Mouse (Mus musculus): ENCODE data around the gene Heyl. TPM values are rescaled to one million over a fixed set of nuclear protein-coding genes. Genes with fewer than 3 reads are reported as not detected.

Gene Heyl
- total and polyA plus RNA-seq, 3 experiments: not detected

GRCm38 (mm10) chr4:123295516-123296147, 62.3 kb downstream of the Heyl start:
- Histone ChIP-seq H3K9me3 (replicated peaks; ENCODE audit: insufficient read depth, low read length) (no peaks in the 10 kb centered on the region), H3K79me2 (ENCODE audit: control insufficient read depth, insufficient read depth, low read length, poor library complexity) (no peaks in the 10 kb centered on the region), H3K9ac (ENCODE audit: control insufficient read depth, low read depth, low read length, poor library complexity, severe bottlenecking) (no peak overlapping the region), H3K36me3 (ENCODE audit: control insufficient read depth in 1 of 2, insufficient read depth in 2 of 2, low read length in 2 of 2) (peaks cover 0 to 46% of the 10 kb centered on the region in 2 experiments; a peak in 2 of 4 replicates), H3K4me3 (ENCODE audit: control insufficient read depth in 1 of 2, insufficient read depth in 1 of 2, low read depth in 2 of 2, low read length in 2 of 2) (no peak overlapping the region), H3K4me1 (ENCODE audit: control insufficient read depth in 1 of 2, insufficient read depth in 2 of 2, low read length in 2 of 2) (no peaks in the 10 kb centered on the region), H3K27ac (ENCODE audit: control insufficient read depth, low read depth, low read length) (no peak overlapping the region), H3K27me3 (ENCODE audit: control insufficient read depth in 1 of 2, insufficient read depth in 2 of 2, low read length in 2 of 2) (no peaks in the 10 kb centered on the region)
- no peak for DNase-seq (ENCODE audit: low read depth, low spot score)
- TF ChIP-seq RCOR1 (IDR thresholded peaks at IDR 0.05; ENCODE audit: low read depth, low read length) (no peak), ZMIZ1 (IDR thresholded peaks at IDR 0.05; ENCODE audit: low read depth, low read length) (no peak), TAL1 (IDR thresholded peaks at IDR 0.05; ENCODE audit: low read length) (no peak), MYB (IDR thresholded peaks at IDR 0.05; ENCODE audit: low read depth, low read length) (no peak), GATA1 (IDR thresholded peaks at IDR 0.05; ENCODE audit: low read depth, low read length) (no peak), TBP (IDR thresholded peaks at IDR 0.05; ENCODE audit: low read depth, low read length) (no peak)

GRCm38 (mm10) chr4:123296148-123296534, 62.8 kb downstream of the Heyl start:
- Histone ChIP-seq H3K4me1 (ENCODE audit: control insufficient read depth in 1 of 2, insufficient read depth in 2 of 2, low read length in 2 of 2) (no peaks in the 10 kb centered on the region), H3K79me2 (ENCODE audit: control insufficient read depth, insufficient read depth, low read length, poor library complexity) (no peaks in the 10 kb centered on the region), H3K36me3 (ENCODE audit: control insufficient read depth in 1 of 2, insufficient read depth in 2 of 2, low read length in 2 of 2) (peaks cover 0 to 43% of the 10 kb centered on the region in 2 experiments; a peak in 2 of 4 replicates), H3K9me3 (replicated peaks; ENCODE audit: insufficient read depth, low read length) (no peaks in the 10 kb centered on the region), H3K4me3 (ENCODE audit: control insufficient read depth in 1 of 2, insufficient read depth in 1 of 2, low read depth in 2 of 2, low read length in 2 of 2) (no peak overlapping the region), H3K27ac (ENCODE audit: control insufficient read depth, low read depth, low read length) (no peak overlapping the region), H3K9ac (ENCODE audit: control insufficient read depth, low read depth, low read length, poor library complexity, severe bottlenecking) (no peak overlapping the region), H3K27me3 (ENCODE audit: control insufficient read depth in 1 of 2, insufficient read depth in 2 of 2, low read length in 2 of 2) (no peaks in the 10 kb centered on the region)
- TF ChIP-seq MAZ (IDR thresholded peaks at IDR 0.05; ENCODE audit: low read depth, low read length): no peak
- no peak for TF ChIP-seq USF2 (IDR thresholded peaks at IDR 0.05; ENCODE audit: borderline replicate concordance in 1 of 2, insufficient read depth in 1 of 2, low read depth in 1 of 2, low read length in 2 of 2)
- no peak for TF ChIP-seq MAX (IDR thresholded peaks at IDR 0.05; ENCODE audit: low read length)
- no peak for TF ChIP-seq MEF2A (IDR thresholded peaks at IDR 0.05; ENCODE audit: extremely low read depth, insufficient replicate concordance, low read depth, low read length, poor library complexity, severe bottlenecking)
- TF ChIP-seq ZNF384 (IDR thresholded peaks at IDR 0.05; ENCODE audit: low read depth, low read length): no peak
- TF ChIP-seq E2F4 (IDR thresholded peaks at IDR 0.05; ENCODE audit: borderline replicate concordance, low read depth, low read length): no peak
- TF ChIP-seq BHLHE40 (IDR thresholded peaks at IDR 0.05; ENCODE audit: borderline replicate concordance, low read depth, low read length): no peak
- no peak for TF ChIP-seq NELFE (IDR thresholded peaks at IDR 0.05; ENCODE audit: low read depth, low read length)
- TF ChIP-seq GATA1 (IDR thresholded peaks at IDR 0.05; ENCODE audit: low read depth, low read length): no peak
- no peak for TF ChIP-seq MXI1 (IDR thresholded peaks at IDR 0.05; ENCODE audit: low read depth, low read length)
- no peak for TF ChIP-seq SIN3A (IDR thresholded peaks at IDR 0.05; ENCODE audit: low read length)
- no peak for TF ChIP-seq HCFC1 (IDR thresholded peaks at IDR 0.05; ENCODE audit: low read depth, low read length)
- TF ChIP-seq CHD2 (IDR thresholded peaks at IDR 0.05; ENCODE audit: low read length): no peak
- no peak for TF ChIP-seq POLR2AphosphoS2 (IDR thresholded peaks at IDR 0.05; ENCODE audit: low read length)
- TF ChIP-seq ELF1 (IDR thresholded peaks at IDR 0.05; ENCODE audit: low read depth, low read length): no peak
- TF ChIP-seq MAFK (IDR thresholded peaks at IDR 0.05; ENCODE audit: borderline replicate concordance, low read depth, low read length): no peak
- no peak for TF ChIP-seq ZMIZ1 (IDR thresholded peaks at IDR 0.05; ENCODE audit: low read depth, low read length)
- no peak for TF ChIP-seq KAT2A (conservative IDR thresholded peaks at IDR 0.05; ENCODE audit: low read depth, low read length)
- DNase-seq (ENCODE audit: low read depth, low spot score): no peak

Data from MEL (cell line).